Mouse (Mus musculus) MEL (cell line): Measurements from ENCODE around the gene Dhdh. TPM values are rescaled to one million over a fixed set of nuclear protein-coding genes. Genes with fewer than 3 reads are reported as not detected.

ENCODE experiments used
- DNase-seq: peaks from one replicate; pipeline ENCODE4 v3.0.0; 2011; ENCODE audit warnings: low read depth, low spot score
- H3K27ac ChIP-seq: 2 replicates; pipeline ENCODE4 v1.5.1; 2012; ENCODE audit warnings: low read depth, mild to moderate bottlenecking, control low read depth, low read length, moderate library complexity; ENCODE audit not compliant: control insufficient read depth
- H3K27me3 ChIP-seq, 2 experiments: fragments of 150-350 bp in 1 of 2; sonication (generic) in 1 of 2; 2 replicates each; pipeline ENCODE4 v1.6.1; 2012; ENCODE audit warnings: low read length in 2 of 2, mild to moderate bottlenecking in 2 of 2, improper control_type of control experiment in 1 of 2, moderate library complexity in 1 of 2; ENCODE audit not compliant: insufficient read depth in 2 of 2, control insufficient read depth in 1 of 2
- H3K36me3 ChIP-seq, 2 experiments: 2 replicates each; pipeline ENCODE4 v1.6.1; 2012 to 2014; ENCODE audit warnings: low read length in 2 of 2, improper control_type of control experiment in 1 of 2, inconsistent platforms in 1 of 2, mild to moderate bottlenecking in 1 of 2; ENCODE audit not compliant: insufficient read depth in 2 of 2, control insufficient read depth in 1 of 2
- H3K4me1 ChIP-seq, 2 experiments: fragments of 150-350 bp in 1 of 2; sonication (generic) in 1 of 2; 2 replicates each; pipeline ENCODE4 v1.6.1; 2012; ENCODE audit warnings: low read length in 2 of 2, improper control_type of control experiment in 1 of 2, mild to moderate bottlenecking in 1 of 2; ENCODE audit not compliant: insufficient read depth in 2 of 2, control insufficient read depth in 1 of 2
- H3K4me3 ChIP-seq, 2 experiments: fragments of 150-350 bp in 1 of 2; sonication (generic) in 1 of 2; 2 replicates each; pipeline ENCODE4 v1.5.1; 2012; ENCODE audit warnings: low read depth in 2 of 2, low read length in 2 of 2, mild to moderate bottlenecking in 2 of 2, moderate library complexity in 2 of 2, control low read depth in 1 of 2, improper control_type of control experiment in 1 of 2; ENCODE audit not compliant: control insufficient read depth in 1 of 2, insufficient read depth in 1 of 2
- H3K79me2 ChIP-seq: 2 replicates; pipeline ENCODE4 v1.6.1; 2012; ENCODE audit warnings: mild to moderate bottlenecking, low read length, moderate library complexity; ENCODE audit not compliant: control insufficient read depth, poor library complexity, insufficient read depth
- H3K9ac ChIP-seq: 2 replicates; pipeline ENCODE4 v1.6.1; 2012; ENCODE audit warnings: low read depth, mild to moderate bottlenecking, control low read depth, low read length, moderate library complexity; ENCODE audit not compliant: control insufficient read depth, poor library complexity, severe bottlenecking
- H3K9me3 ChIP-seq: fragments of 150-350 bp; sonication (generic); replicated peaks from 2 replicates; pipeline ENCODE4 v1.6.1; 2012; ENCODE audit warnings: mild to moderate bottlenecking, low read length, improper control_type of control experiment, moderate library complexity; ENCODE audit not compliant: insufficient read depth
- BHLHE40 ChIP-seq: IDR thresholded peaks from 2 replicates; pipeline ENCODE4 v1.6.1; 2012; ENCODE audit warnings: low read depth, mild to moderate bottlenecking, inconsistent platforms, low read length, improper control_type of control experiment, borderline replicate concordance
- CHD2 ChIP-seq: IDR thresholded peaks from 2 replicates; pipeline ENCODE4 v1.6.1; 2011; ENCODE audit warnings: low read length, improper control_type of control experiment
- ELF1 ChIP-seq: IDR thresholded peaks from 2 replicates; pipeline ENCODE4 v1.6.1; 2014; ENCODE audit warnings: low read depth, mild to moderate bottlenecking, inconsistent platforms, low read length, improper control_type of control experiment, moderate library complexity
- KAT2A ChIP-seq: conservative IDR thresholded peaks from 2 replicates; pipeline ENCODE4 v1.6.1; 2012; ENCODE audit warnings: low read depth, low read length, improper control_type of control experiment, inconsistent platforms
- MAZ ChIP-seq: IDR thresholded peaks from 2 replicates; pipeline ENCODE4 v1.6.1; 2012; ENCODE audit warnings: low read depth, mild to moderate bottlenecking, inconsistent platforms, low read length, improper control_type of control experiment
- MEF2A ChIP-seq: IDR thresholded peaks from 2 replicates; pipeline ENCODE4 v1.6.1; 2014; ENCODE audit warnings: low read depth, mild to moderate bottlenecking, inconsistent platforms, low read length, improper control_type of control experiment; ENCODE audit not compliant: poor library complexity, insufficient replicate concordance, severe bottlenecking; ENCODE audit errors: extremely low read depth
- MYB ChIP-seq: IDR thresholded peaks from 2 replicates; pipeline ENCODE4 v1.6.1; 2011; ENCODE audit warnings: mild to moderate bottlenecking, low read depth, low read length, improper control_type of control experiment
- MYC ChIP-seq: IDR thresholded peaks from 2 replicates; pipeline ENCODE4 v1.6.1; 2011; ENCODE audit warnings: low read depth, mild to moderate bottlenecking, low read length, improper control_type of control experiment, moderate library complexity
- POLR2A ChIP-seq, 2 experiments: IDR thresholded peaks; 2 replicates each; pipeline ENCODE4 v1.6.1; 2011 to 2012; ENCODE audit warnings: low read length in 2 of 2, mild to moderate bottlenecking in 2 of 2, control low read depth in 1 of 2, improper control_type of control experiment in 1 of 2, low read depth in 1 of 2, moderate library complexity in 1 of 2; ENCODE audit not compliant: control insufficient read depth in 1 of 2, insufficient read depth in 1 of 2, poor library complexity in 1 of 2
- POLR2AphosphoS2 ChIP-seq: IDR thresholded peaks from 2 replicates; pipeline ENCODE4 v1.6.1; 2011; ENCODE audit warnings: low read length, improper control_type of control experiment
- POLR2AphosphoS5 ChIP-seq: IDR thresholded peaks from 2 replicates; pipeline ENCODE4 v1.6.1; 2012; ENCODE audit warnings: low read depth, borderline replicate concordance, mild to moderate bottlenecking, inconsistent platforms, low read length, moderate library complexity, mixed read lengths
- SMC3 ChIP-seq: IDR thresholded peaks from 2 replicates; pipeline ENCODE4 v1.6.1; 2011; ENCODE audit warnings: low read depth, low read length, improper control_type of control experiment
- TAL1 ChIP-seq: IDR thresholded peaks from 2 replicates; pipeline ENCODE4 v1.6.1; 2012; ENCODE audit warnings: mild to moderate bottlenecking, inconsistent platforms, low read length, moderate library complexity, mixed read lengths
- TBP ChIP-seq: IDR thresholded peaks from 2 replicates; pipeline ENCODE4 v1.8.0; 2011; ENCODE audit warnings: low read depth, low read length, improper control_type of control experiment
- TCF12 ChIP-seq: IDR thresholded peaks from 2 replicates; pipeline ENCODE4 v1.6.1; 2014; ENCODE audit warnings: low read depth, mild to moderate bottlenecking, inconsistent platforms, low read length, improper control_type of control experiment, moderate library complexity
- ZC3H11A ChIP-seq: IDR thresholded peaks from 2 replicates; pipeline ENCODE4 v1.6.1; 2012; ENCODE audit warnings: low read depth, mild to moderate bottlenecking, inconsistent platforms, low read length, improper control_type of control experiment
- ZKSCAN1 ChIP-seq: IDR thresholded peaks from 2 replicates; pipeline ENCODE4 v1.6.1; 2012; ENCODE audit warnings: low read depth, mild to moderate bottlenecking, inconsistent platforms, low read length, improper control_type of control experiment, moderate library complexity
- polyA plus RNA-seq, 2 experiments: library from polyadenylated mRNA; stranded (reverse) in 1 of 2; unstranded in 1 of 2; fragments of >175 nt in 1 of 2; fragments of >200 nt in 1 of 2; gene quantifications; 2 replicates each; pipeline versions ENCODE4 v1.2.1 to v1.2.4; 2012; ENCODE audit warnings: low replicate concordance in 2 of 2, low read depth in 1 of 2; ENCODE audit not compliant: insufficient read length in 2 of 2, insufficient read depth in 1 of 2, missing spikeins in 1 of 2
- total RNA-seq: library from RNA; depleted of rRNA; stranded (reverse); fragments of 300-350 nt; gene quantifications from 2 replicates; pipeline ENCODE4 v1.2.3, GENCODE M21; 2012

Dhdh gene
- total and polyA plus RNA-seq, 3 experiments, result 0.08 to 1.6 TPM; not detected in 1

DNA sequence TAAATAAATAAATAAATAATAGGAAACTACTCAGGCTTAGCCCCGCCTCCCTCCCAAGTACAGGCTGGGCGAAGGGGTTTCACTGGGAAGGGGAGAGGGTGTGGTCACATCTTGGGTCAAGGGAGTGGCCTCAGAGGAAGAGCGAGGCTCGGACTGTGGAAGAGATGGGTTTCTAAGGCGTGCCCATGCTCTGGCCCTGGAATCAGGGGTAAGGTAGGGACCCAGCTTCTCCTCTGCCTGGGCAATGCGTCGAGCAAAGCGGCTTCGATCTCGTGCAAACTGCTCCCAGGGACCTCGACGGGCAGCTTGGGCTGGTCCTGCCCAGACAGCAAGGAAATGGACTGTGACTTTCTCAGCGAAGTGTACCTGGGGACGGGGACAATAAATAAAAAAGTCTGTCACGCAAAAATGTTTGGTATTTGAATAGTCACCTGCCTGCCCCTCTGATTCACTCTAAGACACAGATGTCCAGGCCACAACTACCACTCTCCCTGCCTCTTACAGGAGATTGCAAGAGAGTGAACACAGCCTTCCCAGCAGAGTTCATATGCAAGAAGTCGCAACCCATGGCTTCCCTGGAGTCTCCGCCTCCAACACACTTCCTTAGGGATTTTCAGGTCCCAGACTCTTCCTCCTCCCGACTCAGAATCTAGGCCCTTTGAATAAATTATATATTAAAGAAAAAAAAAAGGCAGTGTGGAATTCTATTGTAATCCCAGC is 34.5 kb upstream of the Dhdh start:
- H3K4me1 ChIP-seq, result peaks cover 4 to 16% of the 10 kb centered on the region in 2 experiments; a peak in 3 of 4 replicates
- no peak for DNase-seq

GRCm38 (mm10) chr7:45522194-45522752 is 33.7 kb upstream of the Dhdh start:
- no peak for TF ChIP-seq TCF12
- TF ChIP-seq POLR2AphosphoS2, result peak; percentile 93
- H3K4me3 ChIP-seq, result peak overlapping the region; percentile 73 to 79; a peak in 3 of 4 replicates
- peaks cover 27% of the 10 kb centered on the region for H3K79me2 ChIP-seq
- H3K9ac ChIP-seq, result peak overlapping the region; percentile 31
- no peaks in the 10 kb centered on the region for H3K9me3 ChIP-seq
- H3K27ac ChIP-seq, result peak overlapping the region; percentile 26; the same call in 1 of the 2 replicates
- peaks cover 0 to 29% of the 10 kb centered on the region in 2 experiments; a peak in 2 of 4 replicates for H3K36me3 ChIP-seq
- H3K4me1 ChIP-seq, result peaks cover 4 to 16% of the 10 kb centered on the region in 2 experiments; a peak in 3 of 4 replicates
- DNase-seq, result no peak
- no peaks in the 10 kb centered on the region for H3K27me3 ChIP-seq

More for the DNA sequence above, 34.5 kb upstream of the Dhdh start:
- H3K36me3 ChIP-seq, result peaks cover 0 to 29% of the 10 kb centered on the region in 2 experiments; a peak in 2 of 4 replicates
- peaks cover 27% of the 10 kb centered on the region for H3K79me2 ChIP-seq
- H3K27me3 ChIP-seq, result no peaks in the 10 kb centered on the region
- H3K9ac ChIP-seq, result peak overlapping the region; percentile 44; the same call in 1 of the 2 replicates
- peak overlapping the region; percentile 14; the same call in 1 of the 2 replicates for H3K27ac ChIP-seq
- no peak for TF ChIP-seq MYB
- TF ChIP-seq POLR2AphosphoS5, result no peak
- no peak for TF ChIP-seq MEF2A
- no peak for TF ChIP-seq MYC
- no peak for TF ChIP-seq KAT2A
- TF ChIP-seq CHD2, result no peak
- no peak for TF ChIP-seq MAZ
- TF ChIP-seq BHLHE40, result no peak
- TF ChIP-seq ELF1, result no peak
- no peak for TF ChIP-seq ZC3H11A
- TF ChIP-seq ZKSCAN1, result no peak
- TF ChIP-seq SMC3, result no peak
- no peak for TF ChIP-seq POLR2A (IDR thresholded peaks at IDR 0.05; ENCODE audit: control insufficient read depth in 1 of 2, insufficient read depth in 1 of 2, low read depth in 1 of 2, low read length in 2 of 2, poor library complexity in 1 of 2)
- TF ChIP-seq TBP, result no peak
- no peak for TF ChIP-seq TAL1
- peak overlapping the region; percentile 39 to 42 for H3K4me3 ChIP-seq
- H3K9me3 ChIP-seq, result no peaks in the 10 kb centered on the region
